Mouse (Mus musculus): ENCODE measurements around the gene Unc45a.

Gene Unc45a

DNA sequence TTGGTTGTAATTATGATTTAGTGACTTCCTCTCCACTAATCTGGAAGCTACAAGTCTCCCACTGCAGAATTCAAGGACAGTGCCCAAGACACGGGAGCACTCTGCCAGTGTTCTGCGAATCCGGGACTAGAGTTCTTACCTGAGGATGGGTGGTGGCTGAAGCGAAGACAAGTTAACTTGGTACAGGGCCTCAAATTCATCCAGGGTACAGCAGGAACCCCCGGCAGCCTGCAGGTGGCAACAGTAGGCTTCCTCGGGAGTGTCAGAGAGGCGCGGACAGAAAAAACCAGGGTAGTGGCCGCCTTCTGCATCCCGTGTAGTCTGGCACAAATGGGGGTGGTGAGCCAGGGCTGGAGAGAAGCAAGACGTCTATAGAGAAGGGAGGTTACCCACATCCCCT lies at the start of gene Unc45a:
TSS of gene Unc45a (minus strand) at position 213 of the 400 bp plus-strand sequence.
- in situ Hi-C loops (cut with MboI) = no loop called here

DNA sequence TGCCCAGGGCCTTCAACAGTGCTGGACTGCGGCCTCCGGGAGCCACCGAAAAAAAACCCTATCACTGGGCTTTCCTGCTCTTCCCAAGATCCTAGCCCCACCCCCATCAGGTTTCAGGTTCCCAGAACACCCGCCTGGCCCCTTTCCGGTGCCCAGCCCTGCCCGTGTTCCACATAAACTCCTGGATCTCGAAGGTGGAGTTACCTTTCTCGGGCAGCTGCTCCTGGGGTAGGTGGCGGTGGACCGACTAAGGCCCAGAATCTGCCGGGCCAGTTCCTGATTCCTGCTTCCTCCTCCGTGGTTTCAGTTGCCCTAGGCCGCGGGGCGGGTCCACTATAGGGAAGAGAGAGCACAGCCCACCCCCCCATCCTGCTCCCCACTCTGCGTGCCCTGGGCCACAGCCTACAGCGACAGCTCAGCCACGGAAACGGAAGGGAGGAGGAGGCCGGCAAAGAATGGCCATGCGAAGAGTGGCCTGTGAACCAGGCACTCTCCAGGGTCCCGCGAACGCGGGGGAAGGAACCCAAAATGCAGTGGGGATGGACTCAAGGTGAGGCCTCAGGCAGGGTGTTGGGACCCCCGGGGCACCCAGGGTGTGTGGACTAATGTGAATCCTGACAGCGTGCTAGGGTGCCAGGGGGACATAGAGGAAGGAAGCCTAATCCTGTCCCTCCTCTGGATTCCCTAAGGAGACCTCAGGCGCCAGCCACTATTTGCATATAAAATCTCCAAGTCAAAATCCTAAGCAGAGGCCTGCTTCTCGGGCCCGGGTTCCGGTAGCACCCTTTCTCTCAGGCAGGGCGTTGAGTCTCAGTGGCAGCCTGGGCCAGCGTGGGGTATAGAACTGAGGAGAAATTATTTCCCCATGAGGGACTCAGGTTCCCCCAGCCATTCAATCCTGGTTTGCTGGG lies 47.1 kb upstream of the Unc45a start, which contains the start of gene Fes:
TSS of gene Fes (minus strand) at position 314 of the 911 bp plus-strand sequence.
- in situ Hi-C loops (cut with MboI) = loop anchor here (5.0 kb wide), 1 partner anchor 194 kb away; no protein-coding TSS in a partner anchor

DNA sequence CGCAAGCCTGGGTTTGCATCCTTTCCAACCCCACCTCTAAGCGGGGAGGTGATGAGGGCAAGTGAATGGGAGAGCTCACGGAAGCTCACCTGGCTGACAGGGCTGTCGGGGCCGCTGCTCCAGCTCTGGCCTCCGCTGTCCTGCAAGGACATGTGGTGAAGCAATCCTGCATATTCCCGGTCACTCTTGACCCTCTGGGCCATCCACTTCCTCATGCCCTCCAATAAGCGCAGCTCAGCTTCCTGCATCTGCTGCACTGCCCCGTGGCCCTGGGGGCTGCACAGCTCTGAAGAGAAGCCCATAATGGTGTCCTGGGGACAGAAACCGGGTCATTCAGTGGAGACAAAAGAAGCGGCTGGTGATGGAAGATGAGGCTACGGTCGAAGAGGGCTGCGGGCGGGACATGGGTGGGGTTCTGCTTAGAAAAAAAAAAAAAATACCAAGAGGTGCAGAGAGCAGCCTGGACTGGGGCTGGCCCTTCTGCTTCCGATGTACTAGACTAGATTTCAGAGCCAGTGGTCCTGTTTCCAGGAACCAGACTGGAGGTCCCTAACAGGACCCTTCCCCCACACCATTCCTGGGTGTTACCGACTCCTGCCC lies 46.3 kb upstream of the Unc45a start:
- in situ Hi-C loops (cut with MboI) = loop anchor here (5.0 kb wide), 1 partner anchor 195 kb away; no protein-coding TSS in a partner anchor

DNA sequence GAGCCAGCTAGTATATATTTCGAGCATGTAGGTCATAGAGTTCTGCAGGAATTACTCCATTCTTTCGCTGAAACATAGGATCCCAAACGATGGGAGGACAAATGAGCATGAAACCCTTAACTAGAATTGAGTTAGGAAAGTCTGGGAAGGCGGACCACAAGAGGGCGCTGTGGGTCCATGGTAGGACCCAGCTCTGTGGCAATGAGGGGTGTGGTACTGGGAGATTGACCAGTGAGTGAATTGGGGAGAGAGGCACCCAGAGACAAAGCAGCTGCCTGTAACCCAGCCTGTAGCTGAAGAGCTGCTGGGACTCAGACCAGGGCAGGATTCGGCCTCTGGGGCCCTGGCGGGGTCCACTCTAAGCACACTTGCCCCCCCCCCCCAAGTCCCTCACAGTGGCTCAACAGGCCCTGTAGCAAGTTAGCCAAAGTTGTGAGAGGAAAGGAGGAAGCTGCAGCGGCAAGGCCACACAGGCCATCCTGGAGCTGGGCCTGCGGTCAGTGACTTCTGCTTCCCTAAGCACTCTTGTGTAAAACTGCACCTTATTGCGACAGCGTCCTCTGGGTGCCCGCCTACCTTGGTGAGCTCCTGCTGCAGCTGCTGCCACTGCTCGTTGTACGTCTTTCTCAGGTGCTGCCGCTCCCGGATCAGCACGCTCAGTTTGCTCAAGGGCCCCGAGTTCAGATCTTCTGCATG lies 45.6 kb upstream of the Unc45a start:
- in situ Hi-C loops (cut with MboI) = loop anchor here (5.0 kb wide), 1 partner anchor 196 kb away; no protein-coding TSS in a partner anchor

DNA sequence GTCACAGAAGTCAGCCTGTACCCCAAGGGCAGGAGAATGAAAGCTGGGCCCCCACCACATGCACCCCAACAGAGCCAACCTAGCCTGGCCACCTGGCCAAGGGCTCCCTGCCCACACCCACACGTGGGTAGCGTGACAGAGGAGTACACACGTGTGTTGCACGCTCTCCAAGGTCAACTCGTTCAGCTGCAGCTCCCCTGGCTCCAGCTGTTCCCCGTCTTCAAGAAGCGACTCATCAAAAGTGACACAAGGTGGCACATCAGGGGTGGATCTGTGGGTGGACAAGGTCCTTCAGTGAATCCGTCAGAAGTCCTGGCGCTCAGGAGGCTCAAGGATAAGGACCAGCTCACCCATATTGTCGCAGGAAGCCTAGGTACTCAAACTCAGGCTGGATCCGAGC lies 42.1 kb upstream of the Unc45a start:
- in situ Hi-C loops (cut with MboI) = no loop called here

DNA sequence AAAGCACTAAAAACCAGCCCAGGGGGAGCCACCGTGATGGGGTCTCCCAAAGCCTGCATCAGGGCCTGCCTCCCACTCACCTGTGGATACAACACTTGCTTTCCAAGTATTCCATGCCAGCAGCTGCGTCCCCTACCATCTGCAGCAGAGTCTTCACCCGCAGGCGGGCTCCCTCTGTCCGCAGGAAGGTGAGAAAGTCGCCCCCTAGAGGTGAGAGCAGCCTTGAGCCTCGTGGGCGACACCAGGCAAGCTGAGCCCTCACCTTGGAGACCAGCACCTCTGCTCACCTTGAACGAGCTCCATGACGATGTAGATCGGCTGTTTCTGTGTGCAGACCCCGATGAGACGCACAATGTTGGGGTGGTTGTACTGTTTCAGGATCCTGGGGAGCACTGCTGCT lies 38.7 kb upstream of the Unc45a start:
- in situ Hi-C loops (cut with MboI) = loop anchor here (10.0 kb wide), 1 partner anchor 235 kb away; no protein-coding TSS in a partner anchor

DNA sequence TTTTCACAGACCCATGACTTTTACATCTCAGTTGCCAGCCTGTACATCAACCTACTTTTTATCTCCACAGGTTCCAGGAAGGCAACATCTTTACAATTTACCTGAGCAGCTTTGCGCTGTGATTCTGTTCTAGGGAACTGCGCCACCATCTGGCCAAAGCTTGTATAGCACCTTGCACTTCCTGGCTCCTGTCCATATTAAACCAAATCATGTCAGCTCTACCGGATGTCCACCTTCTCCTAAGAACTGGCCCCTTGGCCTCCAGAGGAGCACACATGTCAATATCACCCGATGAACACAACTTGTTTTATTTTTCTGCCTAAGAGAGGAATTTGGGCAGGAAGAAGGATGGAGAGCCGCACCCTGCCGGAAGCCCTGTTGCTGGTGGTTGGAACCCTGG lies 36.7 kb upstream of the Unc45a start:
- in situ Hi-C loops (cut with MboI) = loop anchor here (10.0 kb wide), 1 partner anchor 233 kb away; no protein-coding TSS in a partner anchor

DNA sequence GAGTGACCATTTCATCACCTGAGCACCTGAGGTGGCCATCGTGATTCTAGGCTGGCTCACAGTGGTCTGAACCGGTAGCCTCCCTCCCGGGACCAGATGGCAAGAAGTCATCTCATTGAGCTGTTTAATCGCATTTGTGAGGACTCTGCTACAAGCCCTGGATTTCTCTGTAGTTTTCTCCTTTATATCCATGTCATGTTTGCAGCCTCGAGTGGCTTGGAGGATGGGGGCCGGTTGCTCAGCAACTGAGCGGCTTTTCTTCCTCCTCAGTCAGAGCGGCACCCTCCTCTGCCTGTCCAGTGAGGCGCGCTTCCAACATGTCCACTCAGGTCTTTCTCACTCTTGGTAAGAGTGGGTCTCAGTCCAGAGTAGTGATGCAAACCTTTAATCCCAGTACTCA lies 35.4 kb upstream of the Unc45a start:
- in situ Hi-C loops (cut with MboI) = loop anchor here (10.0 kb wide), 1 partner anchor 231 kb away; no protein-coding TSS in a partner anchor

DNA sequence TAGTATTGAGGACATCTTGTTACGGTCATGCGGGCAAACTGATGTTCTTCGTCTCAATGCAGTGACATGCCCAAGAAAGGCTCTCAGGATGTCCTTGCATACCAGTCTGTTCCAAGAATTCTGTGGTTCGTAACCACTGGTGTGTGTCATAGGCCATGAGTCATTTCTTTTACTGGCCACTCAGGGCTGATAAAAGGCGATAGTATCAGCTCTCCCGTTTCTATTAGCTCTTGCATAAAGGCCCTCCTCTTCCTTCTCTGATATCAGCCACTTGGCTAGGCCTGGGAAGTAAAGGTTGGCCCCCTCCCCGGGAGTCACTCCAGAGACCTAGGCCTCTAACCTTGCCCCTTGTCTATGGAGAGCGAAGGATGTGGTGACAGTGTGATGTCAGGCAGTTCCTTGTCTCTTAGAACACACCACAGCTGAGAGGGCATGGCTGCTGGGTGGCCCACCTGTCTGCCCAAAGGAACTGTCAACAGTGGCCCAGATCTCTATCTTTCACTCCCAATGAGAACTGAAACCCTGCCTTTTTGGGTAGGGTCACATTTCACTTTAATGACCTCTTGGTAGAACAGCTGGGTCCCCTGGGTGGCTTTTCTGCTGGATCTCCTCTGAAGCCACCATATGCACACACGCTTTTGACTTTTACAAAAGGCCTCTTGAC lies 34.7 kb upstream of the Unc45a start:
- in situ Hi-C loops (cut with MboI) = loop anchor here (10.0 kb wide), 1 partner anchor 231 kb away; no protein-coding TSS in a partner anchor

DNA sequence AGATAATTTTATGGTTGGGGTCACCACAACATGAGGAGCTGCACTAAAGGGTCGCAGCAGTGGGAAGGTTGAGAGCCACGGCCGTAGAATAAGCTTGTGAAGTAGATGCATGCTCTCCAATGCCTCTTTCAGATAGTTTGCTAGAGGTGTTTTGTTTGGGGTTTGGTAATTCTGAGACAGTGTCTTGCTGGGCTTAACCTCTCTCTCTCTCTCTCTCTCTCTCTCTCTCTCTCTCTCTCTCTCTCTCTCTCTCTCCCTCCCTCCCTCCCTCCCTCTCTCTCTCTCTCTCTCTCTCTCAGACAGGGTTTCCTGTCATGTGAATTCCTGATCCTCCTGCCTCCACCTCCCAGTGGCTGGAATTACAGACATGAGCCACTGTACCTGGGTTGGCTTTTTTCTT lies 33.9 kb upstream of the Unc45a start:
- in situ Hi-C loops (cut with MboI) = loop anchor here (5.0 to 10.0 kb wide), 2 partner anchors 37 to 230 kb away; no protein-coding TSS in a partner anchor

DNA sequence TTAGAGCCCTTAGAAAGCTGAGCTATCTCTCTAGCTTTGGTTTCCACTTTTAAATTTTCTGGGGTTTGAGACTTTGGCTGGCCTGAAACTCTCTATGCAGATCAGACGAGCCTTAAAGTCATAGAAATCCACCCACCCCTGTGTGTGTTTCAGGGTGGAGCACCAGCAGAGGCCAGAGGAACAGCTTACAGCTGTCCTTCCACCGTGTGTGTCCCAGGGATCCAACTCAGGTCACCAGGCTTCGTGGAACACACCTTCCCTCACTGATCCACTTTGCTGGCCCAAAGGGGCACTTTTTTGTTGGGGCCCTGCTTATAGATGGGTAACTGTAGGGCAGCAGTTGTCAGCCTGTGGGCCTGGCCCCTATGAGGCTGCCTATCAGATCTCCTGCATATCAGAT lies 33.5 kb upstream of the Unc45a start:
- in situ Hi-C loops (cut with MboI) = loop anchor here (5.0 to 10.0 kb wide), 2 partner anchors 37 to 229 kb away; no protein-coding TSS in a partner anchor

DNA sequence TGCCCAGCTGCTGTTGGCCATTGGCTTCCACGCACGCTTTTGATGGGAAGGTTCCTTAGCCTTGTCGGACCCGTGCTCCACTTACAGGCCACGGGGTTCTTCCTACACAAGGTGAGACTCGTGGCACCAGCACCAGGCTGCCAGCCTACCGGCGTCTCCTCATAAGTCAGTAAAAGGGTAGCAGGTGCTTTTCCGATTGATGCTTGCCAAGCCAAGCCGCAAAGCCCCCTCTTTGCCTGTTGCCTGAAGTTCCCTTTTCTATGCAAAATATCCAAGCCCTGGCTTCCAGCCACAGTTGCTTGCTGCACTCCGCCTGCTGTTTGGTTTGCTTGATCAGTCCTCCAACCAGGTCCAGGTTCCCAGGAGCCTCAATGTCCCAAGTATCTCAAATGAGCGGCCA lies 33.0 kb upstream of the Unc45a start:
- in situ Hi-C loops (cut with MboI) = loop anchor here (5.0 to 10.0 kb wide), 2 partner anchors 37 to 229 kb away; no protein-coding TSS in a partner anchor

DNA sequence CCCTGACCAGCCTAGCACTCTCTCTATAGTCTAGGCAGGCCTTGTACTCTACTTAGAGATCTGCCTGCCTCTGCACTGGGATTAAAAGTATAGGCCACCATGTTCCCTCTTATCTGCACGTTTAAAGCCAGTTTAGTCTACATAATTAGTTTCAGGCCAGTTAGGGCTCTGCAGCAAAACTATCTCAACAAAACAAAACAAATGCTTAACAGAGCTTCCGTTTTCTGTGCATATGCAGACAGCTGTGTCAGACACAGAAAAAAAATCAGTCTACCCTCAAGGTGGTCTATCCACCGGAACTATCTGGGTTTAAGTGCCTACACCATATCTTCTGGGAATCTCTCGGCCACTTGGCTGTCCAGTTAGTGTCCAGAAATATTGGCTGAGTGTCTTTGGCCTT lies 32.5 kb upstream of the Unc45a start:
- in situ Hi-C loops (cut with MboI) = loop anchor here (5.0 to 10.0 kb wide), 2 partner anchors 36 to 229 kb away; no protein-coding TSS in a partner anchor

DNA sequence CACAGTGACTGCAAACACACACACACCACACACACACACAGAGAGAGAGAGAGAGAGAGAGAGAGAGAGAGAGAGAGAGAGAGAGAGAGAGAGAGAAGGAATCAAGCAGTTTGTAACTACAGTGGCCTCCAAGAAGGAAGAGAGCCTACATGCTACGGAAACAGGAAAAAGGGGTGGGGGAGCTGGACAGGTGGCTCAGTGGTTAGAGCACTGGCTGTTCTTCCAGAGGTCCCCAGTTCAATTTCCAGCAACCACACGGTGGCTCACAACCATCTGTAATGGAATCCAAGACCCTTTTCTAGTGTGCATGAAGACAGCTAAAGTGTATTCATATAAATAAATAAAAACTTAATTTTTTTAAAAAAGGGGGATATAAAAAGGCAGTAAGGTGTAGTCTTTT lies 31.9 kb upstream of the Unc45a start:
- in situ Hi-C loops (cut with MboI) = loop anchor here (5.0 to 10.0 kb wide), 2 partner anchors 35 to 228 kb away; no protein-coding TSS in a partner anchor

DNA sequence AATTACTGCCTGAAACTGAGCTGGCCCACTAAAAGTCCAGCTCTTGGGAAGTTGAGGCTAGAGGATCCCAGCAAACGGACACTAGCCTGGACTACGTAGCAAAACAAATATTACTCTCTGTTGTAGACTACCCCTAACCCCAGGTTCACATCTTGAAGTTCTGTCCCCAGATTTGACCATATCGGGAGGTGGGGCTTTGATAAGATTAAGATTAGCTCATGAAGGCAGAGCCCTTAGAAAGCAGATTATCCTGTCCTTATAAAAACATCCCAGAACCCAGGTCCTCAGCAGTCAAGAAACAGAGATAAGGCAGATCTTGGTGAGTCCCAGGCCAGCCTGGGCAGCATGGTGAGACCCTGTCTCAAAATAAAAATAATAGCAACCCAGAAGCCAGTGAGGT lies 31.4 kb upstream of the Unc45a start:
- in situ Hi-C loops (cut with MboI) = loop anchor here (5.0 to 10.0 kb wide), 2 partner anchors 35 to 227 kb away; no protein-coding TSS in a partner anchor

DNA sequence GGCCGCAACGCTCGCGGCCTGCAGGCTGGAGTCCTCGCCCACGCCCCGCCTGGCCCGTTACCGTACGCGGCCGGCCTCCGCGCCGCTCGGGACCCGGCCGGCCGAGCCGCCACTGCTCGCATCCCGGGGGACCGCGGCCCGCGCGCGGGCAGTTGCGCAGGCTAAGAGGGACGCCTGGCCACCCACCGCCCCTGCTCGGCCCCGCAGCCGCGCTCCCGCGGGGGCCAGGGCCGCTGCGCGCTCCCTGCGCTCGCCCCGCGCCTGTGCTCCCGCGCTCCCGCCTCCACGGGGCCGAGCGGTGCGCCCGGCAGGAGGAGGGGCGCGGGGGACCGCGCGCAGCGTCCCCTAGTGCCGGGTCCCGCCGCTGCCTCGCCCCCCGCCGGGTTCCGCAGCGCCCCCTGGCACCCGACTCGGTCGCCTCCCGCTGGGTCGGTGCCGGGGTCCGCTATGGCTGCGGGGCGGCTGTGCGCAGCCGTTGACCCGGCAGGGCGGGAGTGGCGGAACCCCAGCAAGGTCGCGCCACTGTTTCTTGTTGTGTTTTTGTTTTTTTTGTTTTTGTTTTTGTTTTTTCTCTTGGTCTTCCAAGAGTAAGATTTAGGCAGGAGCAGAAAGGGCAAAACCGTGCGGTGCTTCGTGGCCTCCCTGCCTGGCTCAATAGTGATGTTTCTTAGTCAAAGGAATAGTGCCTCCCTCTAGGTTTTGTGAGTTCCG lies 30.4 kb upstream of the Unc45a start, which contains the start of gene Man2a2:
TSS of gene Man2a2 (minus strand) at position 335 of the 711 bp plus-strand sequence.
- in situ Hi-C loops (cut with MboI) = loop anchor here (5.0 to 10.0 kb wide), 2 partner anchors 34 to 226 kb away; no protein-coding TSS in a partner anchor

DNA sequence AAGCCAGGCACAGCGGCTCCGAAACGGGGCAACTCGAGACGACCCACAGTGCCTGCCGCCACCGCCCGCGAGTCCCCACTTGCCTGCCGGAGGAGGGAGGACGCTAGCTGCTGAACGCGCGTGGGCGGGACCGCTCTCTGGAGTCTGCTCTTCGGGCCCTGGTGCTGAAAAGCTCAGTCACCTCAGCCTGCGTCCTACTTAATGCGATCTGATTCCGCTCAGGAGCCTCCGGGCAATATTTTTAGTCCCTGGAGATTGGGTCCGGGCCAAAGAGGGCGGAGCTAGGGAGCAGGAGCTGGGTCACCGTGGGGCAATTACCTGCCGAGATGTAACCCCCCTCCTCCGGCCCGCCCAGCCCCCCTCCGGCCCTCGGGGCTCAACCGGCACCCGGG lies 29.8 kb upstream of the Unc45a start:
- in situ Hi-C loops (cut with MboI) = loop anchor here (5.0 to 10.0 kb wide), 2 partner anchors 33 to 226 kb away; no protein-coding TSS in a partner anchor

DNA sequence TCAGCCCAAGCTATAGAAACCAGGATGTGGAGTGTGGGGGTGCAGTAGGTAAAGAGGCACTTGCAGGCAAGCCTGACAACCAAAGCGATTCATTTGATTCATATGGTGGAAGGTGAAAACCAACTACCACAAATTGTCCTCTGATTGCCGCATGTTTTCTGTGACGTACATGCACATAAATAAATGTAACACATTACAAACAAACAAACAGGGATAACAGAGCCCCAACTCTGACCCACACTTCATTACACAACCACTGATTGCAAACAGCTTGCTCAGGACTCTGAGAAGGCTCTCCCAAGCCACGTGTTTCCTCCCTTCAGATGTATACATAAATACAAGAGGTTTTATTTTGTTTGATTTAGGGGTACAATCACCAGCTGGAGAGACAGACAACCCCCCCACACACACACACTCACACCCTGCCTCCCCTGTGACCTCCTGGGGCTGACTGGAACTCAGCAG lies 29.2 kb upstream of the Unc45a start:
- in situ Hi-C loops (cut with MboI) = loop anchor here (5.0 to 10.0 kb wide), 2 partner anchors 33 to 225 kb away; no protein-coding TSS in a partner anchor

DNA sequence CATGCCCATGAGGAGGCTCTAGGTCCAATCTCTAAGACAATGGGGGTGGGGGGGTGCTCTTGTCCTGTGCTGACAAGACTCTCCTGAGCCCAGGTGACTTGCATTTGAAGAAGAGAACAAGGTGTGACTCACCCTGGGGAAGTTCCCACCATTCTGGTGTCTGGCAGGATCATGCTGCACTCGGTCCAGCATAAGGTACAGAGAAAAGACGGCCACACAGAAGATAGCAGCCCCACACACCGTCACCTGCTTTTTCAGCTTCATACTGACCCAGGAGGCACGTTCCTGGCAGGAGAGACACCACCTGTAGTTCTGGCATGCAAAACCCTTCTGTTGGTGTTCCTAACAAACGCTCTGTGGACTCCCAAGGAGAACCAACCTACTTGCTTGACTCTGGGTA lies 28.7 kb upstream of the Unc45a start:
- in situ Hi-C loops (cut with MboI) = no loop called here
